Mouse (Mus musculus): ENCODE data around the gene Snd1.

DNA sequence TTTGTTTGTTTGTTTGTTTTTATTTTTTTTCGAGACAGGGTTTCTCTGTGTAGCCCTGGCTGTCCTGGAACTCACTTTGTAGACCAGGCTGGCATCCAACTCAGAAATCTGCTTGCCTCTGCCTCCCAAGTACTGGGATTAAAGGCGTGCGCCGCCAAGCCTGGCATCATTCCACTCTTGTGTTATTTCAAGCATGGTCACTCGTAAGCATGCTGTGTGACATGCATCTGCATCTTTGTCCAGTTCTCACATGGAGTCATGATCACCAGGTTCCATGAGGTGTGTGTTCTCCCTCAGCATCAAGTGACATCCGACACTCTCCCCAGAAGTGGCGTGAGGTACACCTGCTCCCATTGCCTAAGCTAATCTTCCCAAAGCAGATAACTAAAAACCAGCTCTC is 460.8 kb downstream of the Snd1 start:
- TF ChIP-seq CTCF (IDR thresholded peaks at IDR 0.05; ENCODE audit: low read depth, low read length) (no peak), GATA1 (IDR thresholded peaks at IDR 0.05; ENCODE audit: borderline replicate concordance, low read length) (no peak), TAL1 (conservative IDR thresholded peaks at IDR 0.05; ENCODE audit: low read depth, low read length) (no peak), POLR2AphosphoS5 (IDR thresholded peaks at IDR 0.05; ENCODE audit: insufficient replicate concordance, low read depth, low read length) (no peak), GATA2 (IDR thresholded peaks at IDR 0.05; ENCODE audit: borderline replicate concordance, low read depth, low read length) (no peak)

Measured in G1E (cell line).